Mouse (Mus musculus) urinary bladder, adult 2 months (tissue): ENCODE measurements around the gene Cdipt. TPM values are rescaled to one million over a fixed set of nuclear protein-coding genes. Genes with fewer than 3 reads are reported as not detected.

ENCODE experiments used
- DNase-seq: peaks from one replicate; pipeline ENCODE4 v3.0.0; 2022; ENCODE audit warnings: low spot score
- polyA plus RNA-seq: library from polyadenylated mRNA; depleted of rRNA; stranded (reverse); fragments of >200 nt; gene quantifications from 2 replicates; pipeline ENCODE4 v1.2.3, GENCODE M21; 2012; rRNA removed

Gene Cdipt
- polyA plus RNA-seq, 1 experiment: 119 TPM

GRCm38 (mm10) chr7:127025556-127026160 is 49.9 kb downstream of the Cdipt start:
- no peak for DNase-seq

- DNase-seq: peak; percentile 63
Observed at GRCm38 (mm10) chr7:127026161-127026600, 50.5 kb downstream of the Cdipt start.

GRCm38 (mm10) chr7:127026616-127026983 is 50.9 kb downstream of the Cdipt start:
- DNase-seq: peak; percentile 57

- DNase-seq: peak; percentile 94
Observed at GRCm38 (mm10) chr7:127026984-127027726, 51.4 kb downstream of the Cdipt start, which contains the start of gene Maz. Gene Maz (minus strand): TSS chr7:127027037.

- no peak for DNase-seq
Observed at GRCm38 (mm10) chr7:127027885-127028284, 52.2 kb downstream of the Cdipt start.

Other genes starting within 250 kb of the Cdipt start
- gene Mapk3, start 216.3 kb upstream of the Cdipt start, polyA plus RNA-seq: 214 TPM in 2 replicates
- 15.7 and 28.5 TPM in 2 replicates for gene Gdpd3, start 209.6 kb upstream of the Cdipt start, polyA plus RNA-seq
- gene Ypel3, start 199.0 kb upstream of the Cdipt start, polyA plus RNA-seq: 188 and 213 TPM in 2 replicates
- gene Tbx6, start 194.4 kb upstream of the Cdipt start, polyA plus RNA-seq: 1.3 and 1.4 TPM in 2 replicates
- 106 and 121 TPM in 2 replicates for gene Ppp4c, start 183.4 kb upstream of the Cdipt start, polyA plus RNA-seq
- 2.4 and 2.9 TPM in 2 replicates for gene Fam57b, start 178.2 kb upstream of the Cdipt start, polyA plus RNA-seq
- not detected in 2 replicates for gene 4930451I11Rik, start 144.3 kb upstream of the Cdipt start, polyA plus RNA-seq
- gene Doc2a, start 128.5 kb upstream of the Cdipt start, polyA plus RNA-seq: not detected in 2 replicates
- 18.0 and 21.0 TPM in 2 replicates for gene Hirip3, start 113.9 kb upstream of the Cdipt start, polyA plus RNA-seq
- 42.3 and 46.0 TPM in 2 replicates for gene Ino80e, start 113.5 kb upstream of the Cdipt start, polyA plus RNA-seq
- gene Taok2, start 91.2 kb upstream of the Cdipt start, polyA plus RNA-seq: 55.8 and 65.4 TPM in 2 replicates
- 41.3 and 46.0 TPM in 2 replicates for gene Tmem219, start 53.0 kb upstream of the Cdipt start, polyA plus RNA-seq
- gene Kctd13, start 47.0 kb upstream of the Cdipt start, polyA plus RNA-seq: 16.3 and 16.4 TPM in 2 replicates
- gene Asphd1, start 26.3 kb upstream of the Cdipt start, polyA plus RNA-seq: not detected in 2 replicates
- 0.65 and 0.72 TPM in 2 replicates for gene Sez6l2, start 25.4 kb upstream of the Cdipt start, polyA plus RNA-seq
- gene Cdiptos, start 184 bp downstream of the Cdipt start, polyA plus RNA-seq: 2.2 and 2.7 TPM in 2 replicates
- 46.2 and 52.7 TPM in 2 replicates for gene Mvp, start 38.7 kb downstream of the Cdipt start, polyA plus RNA-seq
- 2.8 and 3.2 TPM in 2 replicates for gene Pagr1b, start 40.6 kb downstream of the Cdipt start, polyA plus RNA-seq
- gene Pagr1a, start 41.4 kb downstream of the Cdipt start, polyA plus RNA-seq: 16.4 and 18.2 TPM in 2 replicates
- 66.3 and 76.5 TPM in 2 replicates for gene Gm42742, start 45.2 kb downstream of the Cdipt start, polyA plus RNA-seq
- 9.7 and 10.2 TPM in 2 replicates for gene Prrt2, start 45.3 kb downstream of the Cdipt start, polyA plus RNA-seq
- 72.0 and 72.5 TPM in 2 replicates for gene Maz, start 51.1 kb downstream of the Cdipt start, polyA plus RNA-seq
- 2.3 and 2.7 TPM in 2 replicates for gene Kif22, start 66.6 kb downstream of the Cdipt start, polyA plus RNA-seq
- 0.15 and 0.34 TPM in 2 replicates for gene Zg16, start 111.4 kb downstream of the Cdipt start, polyA plus RNA-seq
- 4.4 and 6.0 TPM in 2 replicates for gene AI467606, start 115.4 kb downstream of the Cdipt start, polyA plus RNA-seq
- gene Qprt, start 146.3 kb downstream of the Cdipt start, polyA plus RNA-seq: 0.80 and 0.81 TPM in 2 replicates
- gene Spn, start 161.9 kb downstream of the Cdipt start, polyA plus RNA-seq: 1.2 and 1.9 TPM in 2 replicates
- 66.2 and 68.8 TPM in 2 replicates for gene Cd2bp2, start 220.1 kb downstream of the Cdipt start, polyA plus RNA-seq
- 23.0 and 30.1 TPM in 2 replicates for gene Tbc1d10b, start 232.6 kb downstream of the Cdipt start, polyA plus RNA-seq
- 1.2 and 2.1 TPM in 2 replicates for gene Mylpf, start 233.0 kb downstream of the Cdipt start, polyA plus RNA-seq